Mouse (Mus musculus) forebrain, embryonic 14.5 days (tissue): Measurements from ENCODE around the gene Ces1a. TPM values are rescaled to one million over a fixed set of nuclear protein-coding genes. Genes with fewer than 3 reads are reported as not detected.

ENCODE experiments used
- ATAC-seq: fragments of 200-750 bp; cut with Nextera tagmentation; 2 replicates; pipeline ENCODE4 v1.8.0; 2017; ENCODE audit warnings: mild to moderate bottlenecking, moderate library complexity
- DNase-seq: peaks from one replicate; pipeline ENCODE4 v3.0.0-alpha.2; 2015; ENCODE audit warnings: low spot score
- H3K27ac ChIP-seq: fragments of 300-500 bp; sonication (generic); 2 replicates; pipeline ENCODE4 v1.5.1; 2014; ENCODE audit warnings: low read depth, mild to moderate bottlenecking, control low read depth, low read length, moderate library complexity
- H3K27me3 ChIP-seq: fragments of 300-500 bp; sonication (generic); replicated peaks from 2 replicates; pipeline ENCODE4 v1.6.1; 2014; ENCODE audit warnings: low read length, control low read depth, mixed read lengths; ENCODE audit not compliant: control insufficient read depth, insufficient read depth
- H3K36me3 ChIP-seq: fragments of 300-500 bp; sonication (generic); 2 replicates; pipeline ENCODE4 v1.6.1; 2014; ENCODE audit warnings: low read length, control low read depth; ENCODE audit not compliant: control insufficient read depth, insufficient read depth
- H3K4me1 ChIP-seq: fragments of 300-500 bp; sonication (generic); 2 replicates; pipeline ENCODE4 v1.6.1; 2014; ENCODE audit warnings: antibody characterized with exemption, low read length, control low read depth; ENCODE audit not compliant: control insufficient read depth, insufficient read depth
- H3K4me2 ChIP-seq: fragments of 300-500 bp; sonication (generic); 2 replicates; pipeline ENCODE4 v1.6.1; 2014; ENCODE audit warnings: mild to moderate bottlenecking, control low read depth, low read length
- H3K4me3 ChIP-seq: fragments of 300-500 bp; sonication (generic); 2 replicates; pipeline ENCODE4 v1.5.1; 2014; ENCODE audit warnings: low read depth, low read length, control low read depth
- H3K9ac ChIP-seq: fragments of 300-500 bp; sonication (generic); 2 replicates; pipeline ENCODE4 v1.6.1; 2014; ENCODE audit warnings: mild to moderate bottlenecking, low read length, control low read depth, moderate library complexity
- H3K9me3 ChIP-seq: fragments of 300-500 bp; sonication (generic); replicated peaks from 2 replicates; pipeline ENCODE4 v1.6.1; 2016; ENCODE audit warnings: low read length, control low read depth, mixed read lengths; ENCODE audit not compliant: control insufficient read depth
- WGBS: fragments of 180-500 bp; shearing (Covaris S2); extraction: QIAGEN DNeasy Blood & Tissue Kit; methylation state at CpG from one replicate; pipeline ENCODE4 v1.1.7; 2014; 5-methylcytosine and 5-hydroxymethylcytosine counted together
- polyA plus RNA-seq: library from polyadenylated mRNA; unstranded; fragments of >200 nt; fragmentation: Nextera tagmentation; extraction: Ambion mirVana; gene quantifications from 2 replicates; pipeline ENCODE4 v1.2.1, GENCODE M21; 2014

Ces1a gene
- polyA plus RNA-seq, 1 experiment from 2014 or later, result not detected

DNA sequence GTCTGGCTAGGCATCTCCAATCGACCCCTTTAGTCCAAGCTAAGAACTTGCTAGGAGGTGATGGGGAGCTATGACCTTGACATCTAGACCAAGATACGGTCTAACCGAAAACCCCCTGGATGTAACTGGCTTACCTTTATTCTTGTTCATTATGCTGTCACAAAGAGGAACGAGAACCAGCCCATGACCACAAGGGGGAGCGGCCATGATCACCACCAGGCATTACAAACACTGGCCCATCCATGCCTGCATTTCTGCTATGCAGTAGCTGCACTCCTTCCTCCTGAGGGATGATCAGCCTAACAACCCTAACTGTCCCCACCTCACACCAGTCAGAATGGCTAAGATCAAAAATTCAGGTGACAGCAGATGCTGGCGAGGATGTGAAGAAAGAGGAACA lies 35.8 kb downstream of the Ces1a start:
- H3K36me3 ChIP-seq, result no peaks in the 10 kb centered on the region
- WGBS, result 77% methylated on average over 6 of the region's 6 CpGs
- H3K9me3 ChIP-seq, result no peaks in the 10 kb centered on the region
- no peaks in the 10 kb centered on the region for H3K4me1 ChIP-seq
- H3K27ac ChIP-seq, result no peak overlapping the region
- DNase-seq (no peak), ATAC-seq (no peak)
- no peaks in the 10 kb centered on the region for H3K27me3 ChIP-seq
- H3K9ac ChIP-seq, result no peak overlapping the region
- H3K4me3 ChIP-seq, result no peak overlapping the region
- H3K4me2 ChIP-seq, result no peak overlapping the region

DNA sequence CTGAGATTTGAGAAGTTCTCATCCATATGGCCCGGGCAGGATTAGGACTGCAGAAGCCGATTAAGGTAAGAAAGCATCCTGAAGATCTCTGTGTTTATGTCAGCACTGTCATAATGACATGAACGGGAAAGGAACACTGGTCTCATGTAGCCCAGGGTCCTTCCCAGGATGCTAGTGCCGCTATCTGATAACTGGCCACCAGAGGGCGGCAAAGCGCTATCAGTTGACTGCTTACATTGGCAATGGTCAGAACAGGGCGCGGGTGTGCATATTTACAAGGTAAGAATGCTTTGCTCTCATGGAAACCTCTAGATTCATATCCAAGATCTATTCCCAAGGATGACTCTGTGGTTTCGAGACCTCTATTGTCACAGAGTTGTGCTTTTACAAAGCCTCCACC lies 36.6 kb downstream of the Ces1a start:
- no peak overlapping the region for H3K4me2 ChIP-seq
- ATAC-seq (peak; percentile 78), DNase-seq (peak; percentile 92)
- no peaks in the 10 kb centered on the region for H3K4me1 ChIP-seq
- no peak overlapping the region for H3K4me3 ChIP-seq
- WGBS, result 10% methylated on average over 9 of the region's 9 CpGs
- no peak overlapping the region for H3K27ac ChIP-seq
- H3K27me3 ChIP-seq, result no peaks in the 10 kb centered on the region
- H3K9me3 ChIP-seq, result no peaks in the 10 kb centered on the region
- H3K9ac ChIP-seq, result no peak overlapping the region
- no peaks in the 10 kb centered on the region for H3K36me3 ChIP-seq

DNA sequence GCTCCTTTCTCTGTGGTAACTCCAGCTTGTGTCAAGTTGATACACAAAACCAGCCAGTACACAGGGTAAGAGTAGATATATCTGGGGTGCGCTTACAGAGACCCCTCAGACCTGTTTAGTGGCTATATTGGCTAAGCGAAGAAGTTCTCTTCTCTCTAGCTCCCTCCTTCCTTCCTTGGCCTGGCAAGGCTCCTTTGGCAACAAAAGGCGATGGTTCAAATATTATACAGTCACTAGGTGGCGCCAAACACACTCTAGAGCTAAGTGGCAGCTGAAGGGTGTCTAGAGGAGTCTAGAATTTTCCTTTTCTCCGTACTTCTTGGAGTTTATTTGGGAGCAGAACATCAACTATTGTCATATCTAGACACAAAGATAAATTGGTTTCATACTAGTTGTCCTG lies 37.7 kb downstream of the Ces1a start:
- H3K4me2 ChIP-seq, result no peak overlapping the region
- no peaks in the 10 kb centered on the region for H3K4me1 ChIP-seq
- DNase-seq (peak; percentile 85), ATAC-seq (no peak)
- WGBS, result 26% methylated on average over 5 of the region's 5 CpGs
- H3K36me3 ChIP-seq, result no peaks in the 10 kb centered on the region
- H3K9ac ChIP-seq, result no peak overlapping the region
- H3K27ac ChIP-seq, result no peak overlapping the region
- H3K9me3 ChIP-seq, result no peaks in the 10 kb centered on the region
- no peak overlapping the region for H3K4me3 ChIP-seq
- H3K27me3 ChIP-seq, result no peaks in the 10 kb centered on the region

DNA sequence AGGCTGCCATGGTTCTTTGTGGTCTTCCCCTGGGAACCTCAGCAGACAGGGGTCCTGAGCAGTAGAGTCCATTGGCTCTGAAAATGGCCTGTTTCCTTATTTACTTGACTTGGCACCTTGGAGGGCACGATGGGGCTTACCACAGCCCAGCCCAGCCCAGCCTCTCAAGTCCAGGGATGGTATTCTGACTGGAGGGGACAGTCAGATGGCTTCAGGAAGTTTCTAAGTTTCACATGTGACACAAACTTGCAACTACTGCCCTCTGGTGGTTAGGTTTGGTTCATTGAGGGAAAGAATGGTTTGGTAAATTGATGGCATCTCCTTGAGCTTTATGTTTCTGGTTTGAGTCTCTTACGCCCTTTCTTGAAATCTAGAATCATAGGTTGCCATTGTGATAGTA lies 49.4 kb downstream of the Ces1a start:
- Histone ChIP-seq H3K9ac (no peak overlapping the region), H3K36me3 (no peaks in the 10 kb centered on the region), H3K9me3 (no peaks in the 10 kb centered on the region), H3K4me3 (no peak overlapping the region), H3K4me1 (no peaks in the 10 kb centered on the region), H3K4me2 (no peak overlapping the region), H3K27ac (no peak overlapping the region), H3K27me3 (no peaks in the 10 kb centered on the region)
- DNase-seq, result peak; percentile 84
- ATAC-seq, result 0 out of 2 replicates have a peak, but pooled peaks have one; percentile 15
- WGBS, result 52% methylated on average over 2 of the region's 2 CpGs

DNA sequence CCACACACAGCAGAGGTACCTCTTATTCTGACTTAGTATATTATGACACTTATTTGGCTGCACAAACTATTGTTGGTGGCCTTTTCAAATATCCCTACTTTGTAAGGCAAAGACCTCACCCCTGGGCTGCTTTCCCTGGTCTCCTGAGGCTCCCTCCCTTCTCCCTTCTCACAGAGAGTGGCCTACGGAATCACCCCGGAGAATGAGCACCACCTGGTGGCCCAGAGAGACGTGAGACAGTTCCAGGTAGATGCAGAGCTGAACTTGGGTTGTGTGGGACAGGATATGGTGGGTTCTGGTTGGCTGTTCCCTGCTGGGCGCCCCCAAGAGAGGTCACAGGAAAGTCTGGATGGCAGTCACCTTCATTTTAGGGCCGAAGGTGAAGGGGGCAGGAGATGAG lies 51.2 kb downstream of the Ces1a start:
- peak; percentile 39 for DNase-seq
- WGBS, result 28% methylated on average over 5 of the region's 5 CpGs

DNA sequence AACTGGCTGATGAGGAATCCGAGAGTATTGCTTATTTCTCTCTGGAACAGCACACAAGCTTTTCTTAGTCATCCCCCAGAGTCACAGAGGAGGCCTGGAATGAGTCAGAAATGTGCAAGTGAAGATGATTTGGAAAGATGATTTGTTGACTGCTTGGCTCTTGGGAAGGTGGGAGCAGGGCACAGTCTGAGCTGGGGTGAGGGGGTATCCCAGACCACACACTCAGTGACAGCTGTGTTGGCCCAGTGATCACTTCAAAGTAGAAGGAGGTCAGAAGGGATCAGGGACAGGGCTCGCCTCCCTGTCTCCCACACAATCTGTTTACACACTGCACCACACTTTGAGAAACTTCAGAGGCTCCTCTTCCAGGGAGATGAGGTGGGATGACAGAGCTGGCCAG lies 63.6 kb downstream of the Ces1a start:
- Histone ChIP-seq H3K27ac (no peak overlapping the region), H3K4me1 (no peaks in the 10 kb centered on the region), H3K36me3 (no peaks in the 10 kb centered on the region), H3K4me3 (no peak overlapping the region), H3K27me3 (no peaks in the 10 kb centered on the region), H3K9me3 (no peaks in the 10 kb centered on the region), H3K4me2 (no peak overlapping the region), H3K9ac (no peak overlapping the region)
- DNase-seq (no peak), ATAC-seq (no peak)
- WGBS, result 75% methylated on average over 2 of the region's 2 CpGs

More for the DNA sequence above, 51.2 kb downstream of the Ces1a start:
- Histone ChIP-seq H3K27ac (no peak overlapping the region), H3K4me3 (no peak overlapping the region), H3K27me3 (no peaks in the 10 kb centered on the region), H3K4me1 (no peaks in the 10 kb centered on the region), H3K4me2 (no peak overlapping the region), H3K36me3 (no peaks in the 10 kb centered on the region), H3K9ac (no peak overlapping the region), H3K9me3 (no peaks in the 10 kb centered on the region)
- no peak for ATAC-seq

DNA sequence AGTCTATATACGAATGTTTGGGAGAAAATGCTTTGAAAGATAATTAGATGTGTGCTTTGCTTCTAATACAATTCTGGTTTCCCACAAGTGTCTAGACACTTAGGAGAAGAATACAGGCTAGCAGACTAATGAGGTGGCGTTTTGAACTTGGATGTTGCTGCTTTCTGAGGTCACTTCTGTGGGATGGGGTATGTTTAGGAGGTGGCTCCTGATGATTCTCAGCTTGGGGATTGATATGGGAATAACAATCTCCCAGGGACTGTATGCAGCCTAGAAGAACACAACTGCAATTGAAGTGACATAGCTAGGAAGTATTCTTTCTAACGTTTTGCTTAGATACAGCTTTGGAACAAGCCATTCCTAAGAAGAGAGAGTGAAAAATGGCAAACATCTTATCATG lies 65.5 kb downstream of the Ces1a start:
- no peak overlapping the region for H3K4me2 ChIP-seq

DNA sequence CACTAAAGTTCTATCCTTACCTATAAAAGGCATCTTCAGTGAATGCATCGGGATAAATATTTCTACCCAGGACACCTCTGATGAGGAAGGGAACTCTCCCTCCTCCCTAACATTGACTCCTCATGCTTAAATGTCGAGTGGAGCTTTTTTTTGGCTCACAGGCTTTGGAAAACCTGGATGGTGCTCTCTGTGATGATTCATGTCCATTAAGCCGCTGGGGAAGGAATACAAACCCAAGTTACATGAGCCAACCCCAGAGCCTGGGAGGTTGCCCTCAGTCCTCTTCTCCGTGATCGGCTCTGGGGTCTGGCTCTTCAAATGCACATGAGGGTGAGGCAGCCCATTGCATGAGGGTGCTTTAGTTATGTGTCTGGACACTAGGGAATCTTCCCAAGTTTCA lies 71.3 kb downstream of the Ces1a start:
- H3K4me1 ChIP-seq, result peaks cover 3% of the 10 kb centered on the region; the same call in 1 of the 2 replicates
- H3K27me3 ChIP-seq, result no peaks in the 10 kb centered on the region
- no peak overlapping the region for H3K27ac ChIP-seq
- H3K9me3 ChIP-seq, result no peaks in the 10 kb centered on the region
- ATAC-seq (no peak), DNase-seq (no peak)
- no peak overlapping the region for H3K4me2 ChIP-seq
- no peak overlapping the region for H3K9ac ChIP-seq
- no peaks in the 10 kb centered on the region for H3K36me3 ChIP-seq
- H3K4me3 ChIP-seq, result no peak overlapping the region
- WGBS, result 95% methylated on average over 5 of the region's 5 CpGs

More for the DNA sequence above, 65.5 kb downstream of the Ces1a start:
- DNase-seq (no peak), ATAC-seq (no peak)
- Histone ChIP-seq H3K9ac (no peak overlapping the region), H3K27ac (no peak overlapping the region), H3K36me3 (no peaks in the 10 kb centered on the region), H3K4me3 (no peak overlapping the region), H3K4me1 (no peaks in the 10 kb centered on the region), H3K9me3 (no peaks in the 10 kb centered on the region), H3K27me3 (no peaks in the 10 kb centered on the region)
- 81% methylated on average over 3 of the region's 3 CpGs for WGBS

DNA sequence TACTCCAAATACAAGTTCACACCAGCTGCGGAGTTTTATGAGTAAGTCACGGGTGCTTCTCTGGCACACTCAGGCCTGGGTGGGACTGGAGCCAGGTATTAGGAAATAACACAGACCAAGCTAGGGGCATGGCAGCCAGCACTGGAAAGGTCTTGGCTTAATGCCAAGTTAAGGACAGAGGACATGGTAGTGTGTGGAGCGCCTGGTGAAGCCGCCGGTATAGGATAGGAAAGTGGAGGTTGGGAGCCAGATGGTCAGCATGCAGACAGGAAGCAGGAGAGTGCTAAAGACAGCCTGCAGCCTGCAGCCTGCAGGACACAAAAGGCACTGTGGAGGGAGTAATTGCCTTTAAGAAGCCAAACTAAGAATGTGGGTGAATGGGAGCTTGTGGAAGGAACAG lies 75.0 kb downstream of the Ces1a start:
- Histone ChIP-seq H3K27ac (no peak overlapping the region), H3K4me2 (no peak overlapping the region), H3K9me3 (no peaks in the 10 kb centered on the region), H3K27me3 (no peaks in the 10 kb centered on the region), H3K9ac (no peak overlapping the region), H3K36me3 (no peaks in the 10 kb centered on the region), H3K4me3 (no peak overlapping the region), H3K4me1 (peaks cover 3% of the 10 kb centered on the region; the same call in 1 of the 2 replicates)
- 66% methylated on average over 5 of the region's 5 CpGs for WGBS
- DNase-seq, result peak; percentile 42
- peak; percentile 46; the same call in 1 of the 2 replicates for ATAC-seq
